Mouse (Mus musculus) cerebellum, adult 18-20 months (tissue): ENCODE measurements around the gene Kbtbd8.

Experiments used
- DNase-seq, 2 experiments: peaks; one replicate each; pipeline ENCODE4 v3.0.0; 2021

Gene Kbtbd8

DNA sequence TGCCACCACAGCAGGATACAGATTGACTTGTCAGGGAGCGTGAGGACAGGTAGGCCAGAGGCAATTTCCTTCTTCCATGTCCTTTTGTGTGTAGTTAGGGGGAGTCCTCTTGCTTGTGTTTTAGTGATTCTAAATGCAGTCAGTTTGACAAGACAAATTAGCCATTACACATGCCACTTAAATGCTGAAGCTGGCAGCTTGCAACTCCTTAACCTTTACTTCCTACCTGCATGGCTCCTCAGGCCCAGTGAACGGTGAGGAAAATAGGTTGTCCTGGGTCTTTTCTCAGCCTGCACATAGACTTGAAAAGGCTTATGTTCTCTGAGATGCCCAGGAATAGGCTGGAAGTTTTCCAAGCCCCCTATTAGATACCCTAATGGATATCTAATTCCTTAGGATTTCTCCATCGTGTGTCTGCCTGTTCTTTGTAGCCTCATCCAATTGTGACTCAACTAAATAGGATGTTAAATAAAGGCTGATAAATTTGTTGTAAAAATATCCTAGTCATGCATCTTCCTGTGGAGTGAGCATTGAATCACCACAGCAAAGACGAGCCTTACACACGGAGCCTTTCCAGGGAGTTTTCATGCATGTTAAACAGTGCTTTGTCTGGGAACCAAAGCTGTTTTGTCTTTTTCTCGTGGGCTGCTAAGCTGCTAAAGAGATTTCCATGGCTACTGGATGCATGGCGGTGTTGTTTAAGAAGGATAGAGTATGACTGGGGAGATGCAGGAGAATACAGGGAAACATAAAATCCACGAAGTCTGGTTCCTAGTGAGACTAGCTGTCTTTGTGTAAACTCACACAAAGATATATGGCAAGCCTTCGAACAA is 57.5 kb downstream of the Kbtbd8 start:
- DNase-seq: no peak
